Mouse (Mus musculus) heart, adult 2 months (tissue): ENCODE measurements at regions not wholly inside any gene's neighbourhood (a gene's known extent, or its start where the extent isn't known, plus 50 kb on each side); places are given as distances from the start of the nearest gene placed in this dataset.

Experiments
- DNase-seq, 2 experiments: peaks; one replicate each; pipeline ENCODE4 v3.0.0; 2021
- H3K27ac ChIP-seq: fragments of 200-600 bp; 2 replicates; pipeline ENCODE4 v1.8.1; 2022
- H3K27me3 ChIP-seq: fragments of 200-500 bp; 2 replicates; pipeline ENCODE4 v1.6.1; 2012; ENCODE audit warnings: mild to moderate bottlenecking, low read length, inconsistent platforms, mixed read lengths; ENCODE audit not compliant: control insufficient read depth, insufficient read depth
- H3K36me3 ChIP-seq: fragments of 200-500 bp; 2 replicates; pipeline ENCODE4 v1.6.1; 2012; ENCODE audit warnings: low read length, inconsistent platforms; ENCODE audit not compliant: control insufficient read depth, insufficient read depth
- H3K4me1 ChIP-seq: fragments of 200-500 bp; 2 replicates; pipeline ENCODE4 v1.6.1; 2011; ENCODE audit warnings: low read length; ENCODE audit not compliant: control insufficient read depth, insufficient read depth
- H3K4me3 ChIP-seq: fragments of 200-600 bp; 2 replicates; pipeline ENCODE4 v1.8.1; 2022
- H3K79me2 ChIP-seq: fragments of 200-500 bp; replicated peaks from 2 replicates; pipeline ENCODE4 v1.6.1; 2012; ENCODE audit warnings: mild to moderate bottlenecking, inconsistent platforms, low read length, moderate library complexity, mixed read lengths; ENCODE audit not compliant: control insufficient read depth, insufficient read depth
- H3K9ac ChIP-seq: fragments of 200-500 bp; 2 replicates; pipeline ENCODE4 v1.6.1; 2012; ENCODE audit warnings: low read depth, mild to moderate bottlenecking, control low read depth, inconsistent platforms, low read length, mixed read lengths
- CTCF ChIP-seq: fragments of 200-600 bp; IDR thresholded peaks from 2 replicates; pipeline ENCODE4 v1.8.1; 2022; ENCODE audit warnings: antibody characterized with exemption, mild to moderate bottlenecking, moderate library complexity
- EP300 ChIP-seq: fragments of 200-500 bp; IDR thresholded peaks from 2 replicates; pipeline ENCODE4 v1.6.1; 2011; ENCODE audit warnings: low read depth, low read length, control low read depth; ENCODE audit not compliant: insufficient read depth
- POLR2A ChIP-seq: fragments of 200-500 bp; IDR thresholded peaks from 2 replicates; pipeline ENCODE4 v1.6.1; 2011; ENCODE audit warnings: mild to moderate bottlenecking, low read depth, low read length, control low read depth; ENCODE audit not compliant: insufficient read depth
- WGBS: fragments of 180-500 bp; shearing (Covaris S2); methylation state at CpG from one replicate; pipeline ENCODE4 v1.1.7; 2018; 5-methylcytosine and 5-hydroxymethylcytosine counted together
- intact Hi-C: fragments of 180-260 bp; cut with DNase I; formaldehyde crosslinking; loops from one replicate; pipeline ENCODE4 v1.15.1; 2025

DNA sequence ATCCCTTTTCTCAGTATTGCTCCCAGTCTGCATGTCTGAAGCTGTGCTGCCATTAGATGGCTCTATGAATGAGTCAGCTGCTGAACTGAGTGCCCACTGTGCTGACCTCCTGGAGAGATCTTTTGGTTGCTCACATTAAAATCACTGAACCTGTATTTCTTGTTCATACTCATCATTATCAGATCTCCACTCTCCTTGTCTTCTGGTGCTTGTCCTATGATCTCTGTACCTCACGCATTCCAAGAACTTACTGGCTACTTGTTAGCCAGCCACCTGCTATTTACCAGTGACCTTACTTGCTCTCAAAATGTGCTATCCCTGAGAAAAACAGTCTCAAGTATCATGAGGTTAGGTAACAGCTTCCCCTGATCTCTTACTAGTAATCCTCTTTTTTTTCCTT, 123.4 kb upstream of the Nox4 start:
- H3K9ac ChIP-seq: no peak overlapping the region
- no peaks in the 10 kb centered on the region for H3K36me3 ChIP-seq
- no peak overlapping the region for H3K27ac ChIP-seq
- H3K27me3 ChIP-seq: no peaks in the 10 kb centered on the region
- H3K4me1 ChIP-seq: no peaks in the 10 kb centered on the region
- intact Hi-C loops: no loop called here
- TF ChIP-seq EP300: no peak
- no peak for TF ChIP-seq CTCF
- TF ChIP-seq POLR2A: no peak
- no peak overlapping the region for H3K4me3 ChIP-seq
- no peak for DNase-seq
- H3K79me2 ChIP-seq: no peaks in the 10 kb centered on the region
- whole genome bisulfite sequencing: 81% methylated on average over 1 of the region's 1 CpGs

DNA sequence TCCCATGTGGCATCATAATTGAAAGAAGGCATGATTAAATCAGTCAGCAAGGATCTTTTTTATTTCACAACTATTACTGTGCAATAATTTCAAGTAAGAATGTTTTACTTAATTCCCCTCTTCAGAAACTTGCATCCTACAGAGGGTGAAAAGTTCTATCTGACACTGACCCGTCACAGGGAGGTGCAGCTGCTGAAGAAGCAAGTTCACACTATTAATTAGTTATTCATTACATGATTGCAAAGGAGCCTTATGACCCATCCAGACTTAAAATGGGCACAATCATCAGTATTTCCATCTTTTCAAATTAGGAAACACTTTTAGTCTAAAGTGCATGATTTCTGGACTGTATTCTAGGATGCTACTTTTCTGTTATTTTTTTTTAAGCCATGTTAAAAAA, 100.0 kb upstream of the Nox4 start:
- H3K79me2 ChIP-seq: no peaks in the 10 kb centered on the region
- intact Hi-C loops: no loop called here
- no peak for TF ChIP-seq EP300
- no peak for TF ChIP-seq POLR2A
- no peak for TF ChIP-seq CTCF
- H3K27ac ChIP-seq: no peak overlapping the region
- no peak overlapping the region for H3K9ac ChIP-seq
- no peaks in the 10 kb centered on the region for H3K27me3 ChIP-seq
- no peaks in the 10 kb centered on the region for H3K36me3 ChIP-seq
- no peak overlapping the region for H3K4me3 ChIP-seq
- H3K4me1 ChIP-seq: no peaks in the 10 kb centered on the region
- 64% methylated on average over 1 of the region's 1 CpGs for WGBS
- DNase-seq: no peak

DNA sequence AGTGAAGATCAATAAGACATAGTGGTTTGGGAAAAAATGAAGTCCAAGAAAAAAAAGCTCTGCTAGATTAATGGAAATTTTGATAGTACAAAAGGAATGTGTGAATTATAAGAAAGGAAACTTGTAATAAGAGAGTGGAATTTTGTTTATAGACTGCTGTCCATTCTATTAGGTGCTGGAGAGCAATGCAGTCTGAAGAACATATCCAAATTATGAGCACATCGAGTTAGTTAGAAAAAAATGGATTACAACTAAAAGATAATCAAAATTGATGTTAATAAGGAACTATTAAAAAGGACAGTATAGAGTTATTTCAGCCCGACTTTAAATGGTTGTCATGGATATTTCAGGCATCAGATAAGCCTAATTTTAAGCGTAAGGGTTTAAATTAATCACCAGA, 98.2 kb upstream of the Nox4 start:
- H3K9ac ChIP-seq: no peak overlapping the region
- no peaks in the 10 kb centered on the region for H3K4me1 ChIP-seq
- TF ChIP-seq EP300: no peak
- TF ChIP-seq POLR2A: no peak
- no peak for TF ChIP-seq CTCF
- intact Hi-C loops: no loop called here
- no peaks in the 10 kb centered on the region for H3K27me3 ChIP-seq
- no peaks in the 10 kb centered on the region for H3K36me3 ChIP-seq
- no peaks in the 10 kb centered on the region for H3K79me2 ChIP-seq
- WGBS: 53% methylated on average over 3 of the region's 3 CpGs
- no peak for DNase-seq
- no peak overlapping the region for H3K27ac ChIP-seq
- H3K4me3 ChIP-seq: no peak overlapping the region

DNA sequence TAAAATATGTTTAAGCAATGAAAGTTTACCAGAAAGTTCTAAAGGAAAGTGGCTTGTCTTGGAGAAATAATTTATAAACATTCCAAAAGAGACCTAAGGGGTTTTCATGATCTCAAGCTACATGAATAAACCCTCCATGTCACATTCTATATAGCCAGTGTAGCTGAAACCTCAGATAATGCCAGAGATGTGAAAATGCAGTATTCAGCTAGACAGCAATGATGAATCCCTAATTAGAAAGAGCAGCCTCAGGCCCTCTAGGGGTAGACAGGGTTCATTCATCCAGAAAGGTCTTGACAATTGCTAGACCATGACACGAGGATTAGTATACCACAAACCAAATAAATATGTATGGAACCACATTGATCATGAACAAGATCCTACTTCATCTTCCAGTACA, 97.2 kb upstream of the Nox4 start:
- WGBS: 59% methylated on average over 1 of the region's 1 CpGs
- Histone ChIP-seq H3K4me3 (no peak overlapping the region), H3K36me3 (no peaks in the 10 kb centered on the region), H3K27me3 (no peaks in the 10 kb centered on the region), H3K27ac (no peak overlapping the region), H3K9ac (no peak overlapping the region), H3K79me2 (no peaks in the 10 kb centered on the region), H3K4me1 (no peaks in the 10 kb centered on the region)
- TF ChIP-seq POLR2A (no peak), EP300 (no peak), CTCF (no peak)
- intact Hi-C loops: no loop called here
- no peak for DNase-seq

DNA sequence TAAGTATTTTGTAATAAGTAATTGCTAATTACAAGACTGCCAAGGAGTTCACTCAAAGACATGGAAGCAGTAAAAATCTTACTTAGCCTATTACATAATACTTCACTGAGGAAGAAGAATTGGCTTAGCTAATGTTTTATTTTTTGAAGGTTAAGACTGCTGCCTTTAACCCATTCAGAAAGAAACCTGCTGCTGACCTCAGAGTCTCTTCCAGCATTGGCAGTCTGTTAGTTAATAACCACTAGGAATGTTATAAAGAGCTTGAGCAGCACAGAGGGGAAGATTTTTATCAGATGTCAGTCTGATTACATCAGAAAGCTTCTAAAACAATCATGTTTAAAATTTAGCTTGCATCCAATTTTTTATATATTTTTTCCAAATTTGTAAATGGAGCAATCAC, 94.9 kb upstream of the Nox4 start:
- H3K36me3 ChIP-seq: no peaks in the 10 kb centered on the region
- H3K4me1 ChIP-seq: no peaks in the 10 kb centered on the region
- intact Hi-C loops: no loop called here
- no peak overlapping the region for H3K27ac ChIP-seq
- DNase-seq: no peak
- H3K79me2 ChIP-seq: no peaks in the 10 kb centered on the region
- H3K9ac ChIP-seq: no peak overlapping the region
- TF ChIP-seq POLR2A (no peak), EP300 (no peak), CTCF (no peak)
- H3K27me3 ChIP-seq: no peaks in the 10 kb centered on the region
- H3K4me3 ChIP-seq: no peak overlapping the region

DNA sequence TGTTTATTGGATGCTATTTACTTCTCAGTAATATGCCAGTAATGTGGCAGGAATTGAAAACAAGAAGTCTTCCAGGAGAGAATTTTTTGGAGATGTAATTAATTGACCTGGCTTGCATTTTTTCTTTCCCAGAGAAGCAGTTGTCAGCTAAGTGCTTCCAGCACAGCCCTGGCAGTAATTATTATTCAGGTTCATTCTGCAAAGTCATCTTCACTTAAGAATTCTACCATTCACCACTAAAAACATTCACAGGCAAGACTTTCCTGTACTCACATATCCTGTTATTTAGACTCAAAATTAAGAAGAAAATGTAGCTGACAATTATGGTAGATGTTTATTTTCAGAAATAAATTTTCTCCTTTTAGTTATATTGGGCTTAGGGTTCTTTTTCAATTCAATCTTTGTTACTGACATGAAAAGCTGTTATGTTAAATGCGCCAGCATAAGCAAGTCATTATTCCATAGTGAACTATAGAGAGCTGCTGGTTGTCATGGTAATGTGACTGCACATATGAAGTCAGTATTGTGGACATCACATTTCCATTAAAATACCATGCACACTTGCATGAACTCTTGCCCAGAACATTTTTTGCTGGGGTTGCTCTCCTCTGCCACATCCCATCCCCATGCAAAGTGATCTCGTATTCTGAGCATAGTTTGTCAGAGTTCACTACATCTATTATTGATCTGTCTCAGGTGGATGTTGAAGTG, 59.3 kb upstream of the Nox4 start:
- no peak for DNase-seq
- Histone ChIP-seq H3K9ac (no peak overlapping the region), H3K27ac (no peak overlapping the region), H3K4me1 (no peaks in the 10 kb centered on the region), H3K27me3 (no peaks in the 10 kb centered on the region), H3K4me3 (no peak overlapping the region), H3K79me2 (no peaks in the 10 kb centered on the region), H3K36me3 (no peaks in the 10 kb centered on the region)
- intact Hi-C loops: no loop called here
- TF ChIP-seq EP300: no peak
- WGBS: 80% methylated on average over 2 of the region's 2 CpGs

DNA sequence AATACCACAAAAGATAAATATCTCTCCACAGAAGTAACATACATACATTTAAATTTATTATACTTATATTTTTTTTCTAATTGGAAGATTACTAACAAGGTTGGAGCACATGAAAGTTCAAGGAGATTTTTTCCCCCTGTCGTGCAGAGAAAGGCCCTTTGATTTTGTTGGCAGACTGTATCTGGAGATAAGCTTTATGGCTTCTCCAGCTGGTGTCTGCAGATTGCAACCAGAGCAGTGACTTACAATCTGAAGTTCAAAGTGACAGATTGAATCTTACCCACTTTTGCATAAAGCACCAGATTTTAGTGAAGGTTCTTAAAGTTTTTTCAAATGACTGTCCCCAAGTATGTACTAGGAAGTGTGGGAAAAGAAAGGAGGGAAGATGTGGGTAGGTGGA, 50.2 kb upstream of the Nox4 start:
- Histone ChIP-seq H3K4me1 (no peaks in the 10 kb centered on the region), H3K4me3 (no peak overlapping the region), H3K9ac (no peak overlapping the region), H3K27ac (no peak overlapping the region), H3K79me2 (no peaks in the 10 kb centered on the region), H3K27me3 (no peaks in the 10 kb centered on the region), H3K36me3 (no peaks in the 10 kb centered on the region)
- DNase-seq: no peak
- no peak for TF ChIP-seq EP300
- no peak for TF ChIP-seq CTCF
- no peak for TF ChIP-seq POLR2A
- WGBS: 17% methylated on average over 1 of the region's 1 CpGs
- intact Hi-C loops: no loop called here
